Mouse (Mus musculus) limb, embryonic 10.5 days (tissue): ENCODE measurements around the gene Akr1b3. TPM values are rescaled to one million over a fixed set of nuclear protein-coding genes. Genes with fewer than 3 reads are reported as not detected.

ENCODE experiments used
- DNase-seq: peaks from one replicate; pipeline ENCODE4 v3.0.0-alpha.2; 2017; ENCODE audit warnings: low spot score
- H3K27ac ChIP-seq: fragments of 300-500 bp; sonication (generic); 2 replicates; pipeline ENCODE4 v1.5.1; 2016; ENCODE audit warnings: mild to moderate bottlenecking
- H3K27me3 ChIP-seq: fragments of 300-500 bp; sonication (generic); 2 replicates; pipeline ENCODE4 v1.6.1; 2016; ENCODE audit warnings: low read depth, mild to moderate bottlenecking; ENCODE audit not compliant: poor library complexity, severe bottlenecking
- H3K36me3 ChIP-seq: fragments of 300-500 bp; sonication (generic); 2 replicates; pipeline ENCODE4 v1.6.1; 2016; ENCODE audit warnings: mild to moderate bottlenecking, moderate library complexity
- H3K4me1 ChIP-seq: fragments of 300-500 bp; sonication (generic); 2 replicates; pipeline ENCODE4 v1.6.1; 2016
- H3K4me3 ChIP-seq: fragments of 300-500 bp; sonication (generic); 2 replicates; pipeline ENCODE4 v1.5.1; 2016; ENCODE audit warnings: mild to moderate bottlenecking, moderate library complexity
- H3K9me3 ChIP-seq: fragments of 300-500 bp; sonication (generic); replicated peaks from 2 replicates; pipeline ENCODE4 v1.6.1; 2016; ENCODE audit warnings: mild to moderate bottlenecking
- WGBS: fragments of 180-500 bp; shearing (Covaris S2); methylation state at CpG from one replicate; pipeline ENCODE4 v1.1.7; 2016; 5-methylcytosine and 5-hydroxymethylcytosine counted together
- polyA plus RNA-seq: library from polyadenylated mRNA; unstranded; fragments of >200 nt; fragmentation: Nextera tagmentation; extraction: Ambion mirVana; gene quantifications from 2 replicates; pipeline ENCODE4 v1.2.1, GENCODE M21; 2016

The Akr1b3 gene
- polyA plus RNA-seq, 1 experiment from 2014 or later: 238 TPM

DNA sequence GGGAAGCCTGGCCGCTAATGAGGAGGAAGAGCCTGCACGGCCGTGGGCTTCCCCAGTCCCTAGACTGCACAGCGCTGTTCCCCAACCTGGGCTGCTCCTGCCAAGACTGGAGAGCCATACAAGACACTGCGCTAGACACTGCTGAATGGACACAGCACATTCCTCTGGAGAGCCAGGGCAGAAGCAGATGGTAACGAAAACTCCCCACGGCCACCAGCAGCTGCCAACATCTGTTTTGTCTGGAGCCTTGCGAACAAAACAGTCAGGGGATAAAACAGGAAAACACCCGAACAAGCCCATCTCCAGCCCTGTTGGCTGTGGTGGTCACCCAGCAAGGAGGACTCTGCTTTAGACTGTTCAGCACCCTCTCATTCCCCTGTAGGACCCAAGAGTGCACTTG lies 3.9 kb downstream of the Akr1b3 start:
- peaks cover 47% of the 10 kb centered on the region for H3K36me3 ChIP-seq
- H3K9me3 ChIP-seq: no peaks in the 10 kb centered on the region
- no peak overlapping the region for H3K27ac ChIP-seq
- H3K27me3 ChIP-seq: no peaks in the 10 kb centered on the region
- H3K4me1 ChIP-seq: peaks cover 26% of the 10 kb centered on the region
- no peak for DNase-seq
- 87% methylated on average over 9 of the region's 9 CpGs for WGBS
- H3K4me3 ChIP-seq: no peak overlapping the region

DNA sequence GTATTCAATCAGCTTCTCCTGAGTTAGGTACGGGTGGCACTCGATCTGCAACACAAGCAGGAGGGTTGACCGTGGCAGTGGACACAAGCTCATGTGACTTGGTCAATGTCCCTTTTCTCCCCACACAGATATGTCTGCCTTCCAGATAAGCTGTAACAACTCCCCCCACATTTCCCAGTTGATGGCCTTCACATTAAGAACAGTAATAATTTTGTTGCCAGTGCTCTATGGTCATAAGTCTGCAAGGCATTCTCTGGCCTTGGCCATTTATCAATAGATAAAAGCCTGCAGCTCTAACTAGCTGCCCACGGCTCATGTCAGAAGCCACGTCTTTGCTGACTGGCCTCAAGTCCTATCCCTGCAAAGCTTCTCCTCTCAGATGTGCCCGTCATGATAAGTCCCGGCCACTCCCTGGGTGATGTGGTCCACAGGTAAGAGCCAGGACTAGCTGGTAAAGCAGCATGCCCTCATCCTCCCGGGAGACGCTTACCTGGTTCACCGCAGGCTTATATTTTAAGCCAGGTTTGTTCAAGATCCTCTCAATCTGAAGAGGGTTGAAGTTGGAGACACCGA lies 7.2 kb downstream of the Akr1b3 start:
- WGBS: 97% methylated on average over 11 of the region's 11 CpGs
- H3K27me3 ChIP-seq: no peaks in the 10 kb centered on the region
- no peak overlapping the region for H3K27ac ChIP-seq
- H3K4me1 ChIP-seq: peaks cover 8% of the 10 kb centered on the region; the same call in 1 of the 2 replicates
- H3K4me3 ChIP-seq: no peak overlapping the region
- H3K36me3 ChIP-seq: peaks cover 80% of the 10 kb centered on the region
- no peak for DNase-seq
- no peaks in the 10 kb centered on the region for H3K9me3 ChIP-seq

GRCm38 (mm10) chr6:34309526-34309925 lies 7.8 kb downstream of the Akr1b3 start:
- WGBS: 94% methylated on average over 6 of the region's 6 CpGs
- no peaks in the 10 kb centered on the region for H3K9me3 ChIP-seq
- no peak overlapping the region for H3K27ac ChIP-seq
- DNase-seq: no peak
- H3K27me3 ChIP-seq: no peaks in the 10 kb centered on the region
- H3K4me1 ChIP-seq: peaks cover 4% of the 10 kb centered on the region; the same call in 1 of the 2 replicates
- H3K36me3 ChIP-seq: peaks cover 85% of the 10 kb centered on the region
- H3K4me3 ChIP-seq: no peak overlapping the region

GRCm38 (mm10) chr6:34306797-34307196 lies 10.5 kb downstream of the Akr1b3 start:
- no peak for DNase-seq
- WGBS: 92% methylated on average over 6 of the region's 6 CpGs
- H3K9me3 ChIP-seq: no peaks in the 10 kb centered on the region
- no peak overlapping the region for H3K27ac ChIP-seq
- H3K36me3 ChIP-seq: peaks cover 85% of the 10 kb centered on the region
- no peaks in the 10 kb centered on the region for H3K4me1 ChIP-seq
- H3K27me3 ChIP-seq: no peaks in the 10 kb centered on the region
- H3K4me3 ChIP-seq: no peak overlapping the region

GRCm38 (mm10) chr6:34304675-34305241 lies 12.5 kb downstream of the Akr1b3 start:
- no peaks in the 10 kb centered on the region for H3K4me1 ChIP-seq
- no peaks in the 10 kb centered on the region for H3K27me3 ChIP-seq
- no peak overlapping the region for H3K27ac ChIP-seq
- DNase-seq: no peak
- no peak overlapping the region for H3K4me3 ChIP-seq
- WGBS: 85% methylated on average over 10 of the region's 10 CpGs
- peaks cover 64% of the 10 kb centered on the region for H3K36me3 ChIP-seq
- no peaks in the 10 kb centered on the region for H3K9me3 ChIP-seq

GRCm38 (mm10) chr6:34297055-34297454 lies 20.2 kb downstream of the Akr1b3 start:
- H3K36me3 ChIP-seq: no peaks in the 10 kb centered on the region

DNA sequence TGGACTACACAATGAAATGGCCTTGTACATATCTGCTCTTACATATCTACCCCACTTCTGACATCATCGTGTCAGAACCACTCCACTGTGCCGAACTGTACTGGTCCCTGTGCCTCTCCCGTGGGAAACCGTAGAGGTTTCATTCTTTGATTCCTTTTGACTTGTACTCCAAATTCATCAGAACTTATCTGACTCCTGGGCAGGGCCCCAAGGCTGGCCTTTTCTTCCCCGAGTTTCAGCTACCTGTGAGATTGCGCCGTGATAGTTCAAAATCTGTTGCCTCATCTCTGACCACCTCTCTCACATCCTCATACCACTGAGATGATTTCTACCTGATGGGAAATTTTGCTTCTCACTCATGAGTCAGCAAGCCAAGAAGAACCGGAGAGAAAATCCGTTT lies 21.8 kb downstream of the Akr1b3 start:
- WGBS: 92% methylated on average over 9 of the region's 9 CpGs
- DNase-seq: no peak
- Histone ChIP-seq H3K36me3 (no peaks in the 10 kb centered on the region), H3K27ac (no peak overlapping the region), H3K27me3 (no peaks in the 10 kb centered on the region), H3K4me3 (no peak overlapping the region), H3K4me1 (peaks cover 8% of the 10 kb centered on the region; the same call in 1 of the 2 replicates), H3K9me3 (no peaks in the 10 kb centered on the region)

More at GRCm38 (mm10) chr6:34297055-34297454, 20.2 kb downstream of the Akr1b3 start:
- Histone ChIP-seq H3K9me3 (no peaks in the 10 kb centered on the region), H3K27ac (no peak overlapping the region), H3K4me1 (peaks cover 6% of the 10 kb centered on the region; the same call in 1 of the 2 replicates), H3K27me3 (no peaks in the 10 kb centered on the region), H3K4me3 (no peak overlapping the region)
- no peak for DNase-seq
- WGBS: 88% methylated on average over 3 of the region's 3 CpGs

- Histone ChIP-seq H3K4me3 (no peak overlapping the region), H3K9me3 (no peaks in the 10 kb centered on the region), H3K27me3 (no peaks in the 10 kb centered on the region), H3K4me1 (peaks cover 8% of the 10 kb centered on the region; the same call in 1 of the 2 replicates), H3K36me3 (no peaks in the 10 kb centered on the region), H3K27ac (peak overlapping the region; percentile 83)
- DNase-seq: peak; percentile 84
- 38% methylated on average over 9 of the region's 9 CpGs for WGBS
These were observed 24.3 kb downstream of the Akr1b3 start for GRCm38 (mm10) chr6:34292882-34293487.

- DNase-seq: no peak
- Histone ChIP-seq H3K27me3 (no peaks in the 10 kb centered on the region), H3K4me3 (no peak overlapping the region), H3K4me1 (peaks cover 8% of the 10 kb centered on the region; the same call in 1 of the 2 replicates), H3K27ac (peak overlapping the region; percentile 83; the same call in 1 of the 2 replicates), H3K36me3 (no peaks in the 10 kb centered on the region), H3K9me3 (no peaks in the 10 kb centered on the region)
- WGBS: 74% methylated on average over 11 of the region's 11 CpGs
These were observed 24.9 kb downstream of the Akr1b3 start for GRCm38 (mm10) chr6:34292196-34292881.

GRCm38 (mm10) chr6:34290681-34291080 lies 26.6 kb downstream of the Akr1b3 start:
- Histone ChIP-seq H3K9me3 (no peaks in the 10 kb centered on the region), H3K36me3 (no peaks in the 10 kb centered on the region), H3K27ac (no peak overlapping the region), H3K4me1 (peaks cover 8% of the 10 kb centered on the region; the same call in 1 of the 2 replicates), H3K27me3 (no peaks in the 10 kb centered on the region), H3K4me3 (no peak overlapping the region)
- 90% methylated on average over 8 of the region's 8 CpGs for WGBS
- DNase-seq: no peak

DNA sequence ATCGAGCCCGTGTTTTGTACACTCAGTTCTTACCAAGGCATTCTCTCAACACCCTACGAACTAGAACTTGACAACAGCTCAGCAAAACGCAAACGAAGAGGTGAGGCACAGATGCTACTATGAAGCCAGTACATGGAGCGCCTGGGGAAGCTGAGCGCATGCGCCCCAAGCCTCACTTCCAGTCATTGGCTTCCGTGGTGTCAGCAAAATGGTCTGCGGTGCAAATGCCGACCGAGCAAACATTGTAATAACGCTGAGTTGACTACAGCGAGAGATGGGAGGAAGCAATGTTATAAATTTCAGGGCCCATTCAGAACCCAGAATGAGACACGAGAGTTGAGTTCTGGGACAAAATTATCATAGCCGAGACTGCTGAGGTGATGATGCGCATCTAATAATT lies 27.2 kb downstream of the Akr1b3 start:
- no peak for DNase-seq
- WGBS: 92% methylated on average over 17 of the region's 17 CpGs

GRCm38 (mm10) chr6:34288098-34288497 lies 29.2 kb downstream of the Akr1b3 start:
- no peak overlapping the region for H3K4me3 ChIP-seq
- 92% methylated on average over 10 of the region's 10 CpGs for WGBS

More for the DNA sequence above, 27.2 kb downstream of the Akr1b3 start:
- no peaks in the 10 kb centered on the region for H3K9me3 ChIP-seq
- H3K4me1 ChIP-seq: peaks cover 8% of the 10 kb centered on the region; the same call in 1 of the 2 replicates
- no peaks in the 10 kb centered on the region for H3K27me3 ChIP-seq
- H3K4me3 ChIP-seq: no peak overlapping the region
- H3K36me3 ChIP-seq: no peaks in the 10 kb centered on the region
- H3K27ac ChIP-seq: no peak overlapping the region

GRCm38 (mm10) chr6:34286841-34287240 lies 30.4 kb downstream of the Akr1b3 start:
- DNase-seq: no peak
- Histone ChIP-seq H3K27me3 (no peaks in the 10 kb centered on the region), H3K4me1 (no peaks in the 10 kb centered on the region; the same call in 1 of the 2 replicates), H3K4me3 (no peak overlapping the region), H3K36me3 (no peaks in the 10 kb centered on the region), H3K9me3 (no peaks in the 10 kb centered on the region), H3K27ac (no peak overlapping the region)
- 82% methylated on average over 3 of the region's 3 CpGs for WGBS

More at GRCm38 (mm10) chr6:34288098-34288497, 29.2 kb downstream of the Akr1b3 start:
- Histone ChIP-seq H3K9me3 (no peaks in the 10 kb centered on the region), H3K27me3 (no peaks in the 10 kb centered on the region), H3K4me1 (peaks cover 8% of the 10 kb centered on the region; the same call in 1 of the 2 replicates), H3K36me3 (no peaks in the 10 kb centered on the region), H3K27ac (no peak overlapping the region)
- no peak for DNase-seq
